Mouse (Mus musculus) heart, embryonic 11.5 days (tissue): ENCODE measurements around the gene Gzmm. TPM values are rescaled to one million over a fixed set of nuclear protein-coding genes. Genes with fewer than 3 reads are reported as not detected.

ENCODE experiments used
- ATAC-seq: fragments of 200-750 bp; cut with Nextera tagmentation; replicated peaks from 2 replicates; pipeline ENCODE4 v1.8.0; 2017; ENCODE audit warnings: moderate library complexity; ENCODE audit not compliant: insufficient number of reproducible peaks, low FRiP score, low TSS enrichment
- H3K27ac ChIP-seq: fragments of 300-500 bp; sonication (generic); 2 replicates; pipeline ENCODE4 v1.5.1; 2014; ENCODE audit warnings: mild to moderate bottlenecking, low read depth, low read length
- H3K27me3 ChIP-seq: fragments of 300-500 bp; sonication (generic); 2 replicates; pipeline ENCODE4 v1.6.1; 2014; ENCODE audit warnings: mild to moderate bottlenecking, low read length, mixed read lengths; ENCODE audit not compliant: control insufficient read depth, insufficient read depth
- H3K36me3 ChIP-seq: fragments of 300-500 bp; sonication (generic); 2 replicates; pipeline ENCODE4 v1.6.1; 2014; ENCODE audit warnings: mild to moderate bottlenecking, low read length, moderate library complexity, mixed read lengths; ENCODE audit not compliant: control insufficient read depth, insufficient read depth
- H3K4me1 ChIP-seq: fragments of 300-500 bp; sonication (generic); 2 replicates; pipeline ENCODE4 v1.6.1; 2014; ENCODE audit warnings: low read length; ENCODE audit not compliant: control insufficient read depth, insufficient read depth
- H3K4me2 ChIP-seq: fragments of 300-500 bp; sonication (generic); 2 replicates; pipeline ENCODE4 v1.6.1; 2014; ENCODE audit warnings: mild to moderate bottlenecking, moderate library complexity
- H3K4me3 ChIP-seq: fragments of 300-500 bp; sonication (generic); 2 replicates; pipeline ENCODE4 v1.5.1; 2014; ENCODE audit warnings: low read depth, low read length
- H3K9ac ChIP-seq: fragments of 300-500 bp; sonication (generic); 2 replicates; pipeline ENCODE4 v1.6.1; 2014; ENCODE audit warnings: mild to moderate bottlenecking, low read depth, low read length, moderate library complexity
- H3K9me3 ChIP-seq: fragments of 300-500 bp; sonication (generic); replicated peaks from 2 replicates; pipeline ENCODE4 v1.6.1; 2016; ENCODE audit warnings: low read length; ENCODE audit not compliant: control insufficient read depth
- WGBS: fragments of 180-500 bp; shearing (Covaris S2); extraction: QIAGEN DNeasy Blood & Tissue Kit; methylation state at CpG from one replicate; pipeline ENCODE4 v1.1.7; 2014; ENCODE audit not compliant: insufficient replicate concordance; 5-methylcytosine and 5-hydroxymethylcytosine counted together
- polyA plus RNA-seq: library from polyadenylated mRNA; unstranded; fragments of >200 nt; fragmentation: Nextera tagmentation; extraction: Ambion mirVana; gene quantifications from 2 replicates; pipeline ENCODE4 v1.2.1, GENCODE M21; 2014

Gene Gzmm
- polyA plus RNA-seq, 1 experiment from 2014 or later, result 0.40 TPM

- Histone ChIP-seq H3K27ac (no peak overlapping the region), H3K9me3 (no peaks in the 10 kb centered on the region), H3K4me2 (peak overlapping the region; percentile 99), H3K4me3 (peak overlapping the region; percentile 63), H3K27me3 (peaks cover 52% of the 10 kb centered on the region), H3K4me1 (peaks cover 11% of the 10 kb centered on the region), H3K9ac (no peak overlapping the region), H3K36me3 (no peaks in the 10 kb centered on the region)
- 3% methylated on average over 43 of the region's 43 CpGs for WGBS
- no peak; the same call in 1 of the 2 replicates for ATAC-seq
Observed at GRCm38 (mm10) chr10:79717640-79718357, 29.0 kb downstream of the Gzmm start.

- H3K27ac ChIP-seq, result no peak overlapping the region
- peaks cover 11% of the 10 kb centered on the region for H3K4me1 ChIP-seq
- H3K9ac ChIP-seq, result no peak overlapping the region
- 45% methylated on average over 5 of the region's 5 CpGs for WGBS
- no peak for ATAC-seq
- H3K4me2 ChIP-seq, result no peak overlapping the region
- no peaks in the 10 kb centered on the region for H3K36me3 ChIP-seq
- peaks cover 33% of the 10 kb centered on the region for H3K27me3 ChIP-seq
- no peaks in the 10 kb centered on the region for H3K9me3 ChIP-seq
- no peak overlapping the region for H3K4me3 ChIP-seq
Observed at GRCm38 (mm10) chr10:79721089-79721488, 32.3 kb downstream of the Gzmm start.

DNA sequence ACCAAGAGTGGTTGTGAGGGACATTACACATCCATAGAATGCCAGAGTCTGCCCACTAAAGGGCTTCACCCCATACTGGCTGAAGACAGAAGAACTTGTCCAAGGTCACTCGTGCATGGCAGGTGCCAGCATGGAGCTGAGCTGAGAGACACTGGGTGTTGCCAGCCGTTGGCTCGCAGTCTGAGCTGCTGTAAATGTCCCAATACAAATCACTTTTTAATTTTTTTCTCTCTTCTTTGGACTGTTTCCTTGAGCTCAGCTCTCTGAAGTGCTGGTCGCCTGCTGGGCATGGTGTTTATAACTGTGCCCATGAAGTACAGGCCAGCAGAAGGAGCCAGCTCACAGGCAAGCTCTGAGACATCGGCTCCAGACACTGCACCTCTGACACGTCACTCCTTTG, 34.2 kb downstream of the Gzmm start:
- 63% methylated on average over 6 of the region's 6 CpGs for WGBS
- Histone ChIP-seq H3K27me3 (peaks cover 13% of the 10 kb centered on the region), H3K4me2 (no peak overlapping the region)

GRCm38 (mm10) chr10:79723692-79724091, 34.9 kb downstream of the Gzmm start:
- Histone ChIP-seq H3K36me3 (no peaks in the 10 kb centered on the region), H3K4me1 (no peaks in the 10 kb centered on the region), H3K9ac (no peak overlapping the region), H3K27ac (no peak overlapping the region), H3K4me2 (no peak overlapping the region), H3K9me3 (no peaks in the 10 kb centered on the region), H3K4me3 (no peak overlapping the region), H3K27me3 (peaks cover 7% of the 10 kb centered on the region)
- no peak for ATAC-seq
- 66% methylated on average over 7 of the region's 7 CpGs for WGBS

More for the DNA sequence above, 34.2 kb downstream of the Gzmm start:
- Histone ChIP-seq H3K27ac (no peak overlapping the region), H3K9ac (no peak overlapping the region), H3K4me1 (no peaks in the 10 kb centered on the region), H3K4me3 (no peak overlapping the region), H3K9me3 (no peaks in the 10 kb centered on the region), H3K36me3 (no peaks in the 10 kb centered on the region)
- ATAC-seq, result no peak

DNA sequence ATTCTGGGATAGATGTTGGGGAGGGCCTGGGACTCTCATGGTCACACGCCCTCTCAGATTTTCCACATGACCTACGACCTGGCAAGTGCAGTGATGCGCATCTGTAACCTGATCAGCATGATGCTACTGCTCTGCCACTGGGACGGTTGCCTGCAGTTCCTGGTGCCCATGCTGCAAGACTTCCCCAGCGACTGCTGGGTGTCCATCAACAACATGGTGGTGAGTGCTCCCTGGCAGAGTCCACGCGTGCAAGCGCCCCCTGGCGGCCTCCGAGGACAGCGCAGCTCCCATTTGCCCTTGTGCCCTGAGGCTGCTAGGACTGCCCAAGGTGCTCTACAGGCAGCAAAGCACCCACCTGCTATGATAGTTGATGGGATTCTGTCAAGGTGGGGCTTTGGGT, 37.3 kb downstream of the Gzmm start:
- Histone ChIP-seq H3K36me3 (no peaks in the 10 kb centered on the region), H3K27ac (no peak overlapping the region), H3K9me3 (no peaks in the 10 kb centered on the region), H3K27me3 (no peaks in the 10 kb centered on the region; the same call in 1 of the 2 replicates), H3K4me3 (no peak overlapping the region), H3K4me2 (no peak overlapping the region), H3K4me1 (no peaks in the 10 kb centered on the region), H3K9ac (no peak overlapping the region)
- no peak for ATAC-seq
- 40% methylated on average over 11 of the region's 11 CpGs for WGBS

DNA sequence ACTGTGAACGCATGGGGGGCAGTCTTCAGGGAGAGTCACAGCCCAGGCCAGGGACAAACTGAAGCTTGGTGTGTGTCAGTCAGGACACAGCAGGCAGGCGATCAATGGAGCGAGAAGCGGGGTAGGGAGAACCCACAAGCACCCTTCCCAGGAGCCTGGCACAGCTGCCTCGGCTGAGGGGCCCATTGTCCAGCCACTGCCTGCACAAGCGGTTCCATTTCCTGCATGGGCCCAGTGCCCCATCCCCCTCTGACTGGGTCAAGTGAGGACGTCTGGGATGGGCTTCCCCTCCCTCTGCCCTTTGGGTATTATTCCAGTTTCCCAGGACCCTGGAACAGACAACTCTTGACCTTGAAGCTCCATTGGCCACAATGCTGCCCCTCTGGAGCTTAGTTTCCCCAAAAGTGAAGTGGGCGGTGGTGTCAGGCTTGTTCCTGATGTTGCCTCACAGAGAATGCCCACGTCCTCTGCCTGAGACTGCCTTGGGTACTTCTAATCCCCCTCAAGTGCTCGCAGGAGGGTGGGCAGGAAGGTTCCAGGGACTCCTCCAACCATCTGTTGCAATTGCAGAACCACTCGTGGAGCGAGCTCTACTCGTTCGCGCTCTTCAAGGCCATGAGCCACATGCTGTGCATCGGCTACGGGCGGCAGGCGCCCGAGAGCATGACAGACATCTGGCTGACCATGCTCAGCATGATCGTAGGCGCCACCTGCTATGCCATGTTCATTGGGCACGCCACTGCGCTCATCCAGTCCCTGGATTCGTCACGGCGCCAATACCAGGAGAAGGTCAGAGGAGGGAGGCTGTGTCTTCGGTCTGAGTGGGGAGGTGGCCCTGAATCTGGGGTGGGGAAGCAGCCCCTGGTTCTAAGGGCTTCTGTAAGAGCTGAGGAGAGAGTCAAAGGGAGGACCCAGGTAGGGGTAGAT, 39.8 kb downstream of the Gzmm start:
- 62% methylated on average over 28 of the region's 28 CpGs for WGBS
- Histone ChIP-seq H3K9me3 (no peaks in the 10 kb centered on the region), H3K27me3 (no peaks in the 10 kb centered on the region; the same call in 1 of the 2 replicates), H3K36me3 (no peaks in the 10 kb centered on the region), H3K4me2 (no peak overlapping the region), H3K27ac (no peak overlapping the region), H3K4me3 (no peak overlapping the region), H3K9ac (no peak overlapping the region), H3K4me1 (no peaks in the 10 kb centered on the region)
- no peak for ATAC-seq

DNA sequence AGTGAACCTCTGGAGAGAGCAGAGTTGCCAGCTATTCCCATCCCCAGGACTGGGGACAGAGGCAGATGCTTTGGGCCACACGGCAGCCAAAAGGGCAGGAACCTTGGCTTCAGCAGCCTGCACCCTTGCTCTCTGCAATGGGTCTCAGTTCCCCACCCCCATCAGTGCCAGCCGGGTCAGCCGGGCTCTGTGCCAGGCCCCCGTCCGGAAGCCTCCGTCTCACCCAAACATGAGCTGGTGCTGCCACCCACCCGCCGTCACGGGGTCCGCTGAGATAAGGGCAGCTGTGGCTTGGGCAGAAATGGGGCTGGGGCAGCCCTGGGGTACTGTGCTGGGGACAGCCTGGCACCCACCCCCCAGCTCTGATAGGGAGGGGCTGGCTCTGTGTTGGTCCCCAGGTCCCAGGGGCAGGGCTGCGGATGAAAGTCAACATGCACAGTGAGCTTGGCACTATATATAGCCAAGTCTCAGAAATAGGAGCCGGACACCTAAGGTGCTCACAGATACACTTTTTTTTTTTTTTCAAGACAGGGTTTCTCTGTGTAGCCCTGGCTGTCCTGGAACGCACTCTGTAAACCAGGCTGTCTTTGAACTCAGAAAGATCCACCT, 40.6 kb downstream of the Gzmm start:
- no peaks in the 10 kb centered on the region for H3K9me3 ChIP-seq
- 81% methylated on average over 13 of the region's 13 CpGs for WGBS
- no peak overlapping the region for H3K4me3 ChIP-seq
- no peaks in the 10 kb centered on the region; the same call in 1 of the 2 replicates for H3K27me3 ChIP-seq
- ATAC-seq, result no peak; the same call in 1 of the 2 replicates
- H3K4me2 ChIP-seq, result no peak overlapping the region
- no peaks in the 10 kb centered on the region for H3K4me1 ChIP-seq
- H3K27ac ChIP-seq, result no peak overlapping the region
- 0 out of 2 replicates have a peak, but pooled peaks cover 3% of the 10 kb centered on the region for H3K36me3 ChIP-seq
- H3K9ac ChIP-seq, result no peak overlapping the region

DNA sequence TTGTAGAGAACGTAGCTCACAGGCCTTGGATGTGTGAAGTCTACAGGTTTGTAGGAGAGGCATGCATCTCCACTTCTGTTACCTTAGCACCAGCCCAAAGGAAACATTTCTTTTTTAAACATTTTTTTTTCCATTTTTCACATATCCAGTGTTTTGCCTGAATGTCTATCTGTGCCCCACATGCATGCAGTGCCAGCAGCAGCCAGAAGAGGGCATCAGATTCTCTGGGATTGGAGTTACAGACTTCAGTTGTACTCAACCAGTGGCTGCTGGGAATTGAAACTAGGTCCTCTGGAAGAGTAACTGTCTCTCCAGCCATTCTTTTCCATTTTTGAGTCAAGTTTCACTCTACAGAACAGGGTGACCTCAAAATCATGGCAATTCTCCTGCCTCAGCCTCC, 43.7 kb downstream of the Gzmm start:
- H3K27me3 ChIP-seq, result peaks cover 24% of the 10 kb centered on the region
- no peak for ATAC-seq
- peaks cover 24% of the 10 kb centered on the region for H3K36me3 ChIP-seq
- no peak overlapping the region for H3K9ac ChIP-seq
- no peak overlapping the region for H3K4me3 ChIP-seq
- H3K9me3 ChIP-seq, result peaks cover 18% of the 10 kb centered on the region
- peaks cover 3% of the 10 kb centered on the region; the same call in 1 of the 2 replicates for H3K4me1 ChIP-seq
- WGBS, result 92% methylated on average over 1 of the region's 1 CpGs
- H3K4me2 ChIP-seq, result no peak overlapping the region
- H3K27ac ChIP-seq, result no peak overlapping the region
